Mouse (Mus musculus) cerebellum, adult 9-10 months (tissue): ENCODE data around the gene Gm3033.
"Not testable (repeated sequence)": the region's sequence is repeated elsewhere in the genome, so short reads cannot be mapped to it uniquely, and the experiment has no call there.

Experiments used
- DNase-seq: peaks from one replicate; pipeline ENCODE4 v3.0.0; 2022

Gene Gm3033

GRCm38 (mm10) chr14:3845945-3846344, at the start of gene Gm3033:
Gene Gm3033 (plus strand): TSS chr14:3846245.
- not testable (repeated sequence) for DNase-seq

DNA sequence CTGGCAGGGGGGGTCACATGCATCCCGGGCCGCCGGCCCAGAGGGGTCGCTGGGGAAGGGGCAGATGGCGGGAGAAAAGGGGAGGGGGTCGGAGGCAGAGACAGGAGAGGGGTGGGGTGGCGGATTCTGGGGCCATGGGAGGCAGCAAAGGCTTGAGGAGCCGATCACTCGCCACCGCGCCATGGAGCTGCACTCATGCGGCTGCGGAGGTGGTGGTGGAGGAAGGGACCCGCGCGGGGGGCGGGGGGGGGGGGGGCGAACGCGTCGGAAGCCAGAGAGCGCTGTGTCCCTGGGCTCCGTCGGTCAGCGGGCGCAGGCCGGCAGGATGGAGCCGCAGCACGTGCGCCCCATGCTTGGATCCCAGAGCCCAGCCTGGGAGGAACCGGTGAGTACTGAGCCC, 36.3 kb upstream of the Gm3033 start, which contains the start of gene Gm3002:
Gene Gm3002, plus strand, starts transcription at position 301 of the 400 bp plus-strand sequence.
- not testable (repeated sequence) for DNase-seq

GRCm38 (mm10) chr14:3883872-3884271, 37.8 kb downstream of the Gm3033 start, which contains the start of gene Gm2916:
Gene Gm2916 (plus strand): TSS chr14:3884172.
- DNase-seq = not testable (repeated sequence)
